Mouse (Mus musculus): ENCODE data around the gene Tmem205.

The Tmem205 gene

DNA sequence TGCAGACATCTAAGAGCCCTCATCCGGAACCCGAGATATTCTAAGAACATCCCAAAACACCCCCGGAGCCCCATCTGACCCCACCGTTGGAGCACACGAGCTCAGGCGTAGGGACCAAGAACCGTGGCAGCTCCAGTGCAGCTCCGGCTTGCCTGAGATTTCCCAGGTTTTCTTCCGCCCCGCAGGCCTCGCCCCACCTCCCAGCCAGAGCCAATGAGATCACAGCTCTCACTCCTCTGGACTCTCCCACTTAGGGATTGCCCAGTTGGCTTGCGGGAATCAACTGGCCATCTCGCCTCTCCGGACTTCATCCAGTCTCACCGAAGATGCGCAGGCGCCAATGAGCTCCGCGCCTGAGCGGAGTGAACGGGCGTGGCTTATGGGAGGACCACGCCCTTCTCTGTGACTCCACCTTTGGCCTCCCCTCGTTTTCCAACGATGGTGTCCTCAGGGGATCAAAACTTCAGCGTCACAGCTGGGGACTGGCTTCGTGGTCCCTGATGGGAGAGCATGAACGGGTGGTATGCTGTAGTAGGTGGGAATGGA is at the start of gene Tmem205, which contains the start of gene Ccdc159:
TSS of gene Tmem205 (minus strand) at position 349 of the 546 bp plus-strand sequence.
TSS of gene Ccdc159 (plus strand) at position 264 of the 546 bp plus-strand sequence.
- peak; percentile 35 for DNase-seq

DNA sequence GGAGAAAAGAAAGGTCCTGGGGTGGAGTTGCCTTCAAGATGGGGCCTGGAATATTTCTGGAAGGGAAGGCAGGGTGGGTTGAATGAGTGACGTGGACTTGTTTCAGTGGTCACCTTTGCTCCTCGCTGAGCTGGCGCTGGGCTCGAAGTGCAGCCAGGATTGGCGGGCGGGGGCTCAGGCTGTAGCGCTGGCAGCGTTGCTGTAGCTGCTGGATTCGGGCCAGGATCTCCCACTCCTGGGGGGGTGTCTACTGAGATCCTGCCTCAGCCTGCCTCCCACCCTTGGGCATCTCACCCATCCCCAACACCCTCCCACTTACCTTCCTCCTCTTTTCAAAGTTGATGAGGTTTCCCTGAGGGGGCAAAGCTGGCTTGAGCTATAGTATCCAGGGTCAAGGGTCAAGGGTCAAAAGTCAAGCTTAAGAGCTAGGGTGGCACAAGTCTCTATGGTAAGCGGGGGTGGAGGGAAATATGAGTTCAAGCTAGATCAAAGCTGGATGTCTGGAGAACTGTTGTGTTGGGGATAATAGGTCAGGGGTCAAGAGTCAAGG is 49.3 kb upstream of the Tmem205 start:
- DNase-seq = no peak

DNA sequence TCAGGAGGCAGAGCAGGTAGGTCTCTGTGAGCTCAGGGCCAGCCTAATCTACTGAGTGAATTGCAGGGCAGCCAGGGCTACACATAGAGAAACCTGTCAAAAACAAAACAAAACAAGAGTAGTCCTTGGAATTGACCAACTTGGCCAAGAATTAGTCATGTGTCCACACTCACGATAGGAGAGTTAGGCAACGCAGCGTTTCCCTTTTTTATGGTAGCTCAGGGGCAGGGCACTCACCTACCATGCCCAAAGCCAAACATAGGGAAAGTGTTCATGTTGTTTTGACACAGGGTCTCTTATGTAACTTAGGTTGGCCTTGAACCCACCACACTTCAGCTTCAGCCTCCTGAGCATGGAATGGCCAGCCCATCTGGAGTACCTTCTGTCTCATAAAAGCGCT is 41.9 kb upstream of the Tmem205 start:
- DNase-seq = no peak

DNA sequence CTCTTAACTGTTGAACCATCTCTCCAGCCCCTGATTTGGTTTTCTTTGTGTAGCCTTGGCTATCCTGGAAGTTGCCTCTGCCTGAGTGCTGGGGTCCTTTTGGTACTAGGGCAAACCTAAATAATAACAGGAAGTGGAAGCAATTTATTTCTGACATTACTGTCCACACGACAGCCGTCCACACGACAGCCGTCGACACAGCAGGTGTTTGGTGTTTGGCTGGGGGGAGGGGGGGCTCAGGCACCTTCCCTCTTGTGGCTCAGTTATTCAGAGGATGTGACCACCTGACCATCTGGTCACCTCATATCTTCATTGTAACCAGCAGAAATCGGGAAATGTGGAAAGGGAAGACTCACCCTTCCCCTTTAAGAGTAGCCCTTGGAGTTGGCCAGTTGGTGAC is 41.5 kb upstream of the Tmem205 start:
- no peak for DNase-seq

DNA sequence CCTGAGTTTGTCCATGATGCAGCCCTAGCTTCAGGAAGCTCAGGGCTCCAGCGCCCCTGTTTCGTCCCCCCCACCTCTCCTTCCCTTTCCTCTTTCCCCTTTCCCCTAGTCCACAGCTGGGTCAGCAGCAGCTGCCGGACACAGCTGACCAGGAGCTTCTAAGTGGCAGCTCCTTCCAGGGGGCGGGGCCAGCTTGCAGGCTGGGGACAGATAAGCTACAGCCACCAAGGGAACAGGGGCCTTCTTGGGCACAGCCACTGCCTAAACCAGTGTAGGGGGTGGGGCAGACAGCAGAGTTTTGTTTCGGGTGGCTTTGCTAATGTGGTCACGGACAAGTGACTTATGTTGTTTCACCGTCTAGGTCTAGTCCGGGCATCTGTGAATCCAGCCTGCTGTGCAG is 36.1 kb upstream of the Tmem205 start, which contains the start of gene Epor:
TSS of gene Epor (minus strand) at position 90 of the 400 bp plus-strand sequence.
- no peak for DNase-seq

DNA sequence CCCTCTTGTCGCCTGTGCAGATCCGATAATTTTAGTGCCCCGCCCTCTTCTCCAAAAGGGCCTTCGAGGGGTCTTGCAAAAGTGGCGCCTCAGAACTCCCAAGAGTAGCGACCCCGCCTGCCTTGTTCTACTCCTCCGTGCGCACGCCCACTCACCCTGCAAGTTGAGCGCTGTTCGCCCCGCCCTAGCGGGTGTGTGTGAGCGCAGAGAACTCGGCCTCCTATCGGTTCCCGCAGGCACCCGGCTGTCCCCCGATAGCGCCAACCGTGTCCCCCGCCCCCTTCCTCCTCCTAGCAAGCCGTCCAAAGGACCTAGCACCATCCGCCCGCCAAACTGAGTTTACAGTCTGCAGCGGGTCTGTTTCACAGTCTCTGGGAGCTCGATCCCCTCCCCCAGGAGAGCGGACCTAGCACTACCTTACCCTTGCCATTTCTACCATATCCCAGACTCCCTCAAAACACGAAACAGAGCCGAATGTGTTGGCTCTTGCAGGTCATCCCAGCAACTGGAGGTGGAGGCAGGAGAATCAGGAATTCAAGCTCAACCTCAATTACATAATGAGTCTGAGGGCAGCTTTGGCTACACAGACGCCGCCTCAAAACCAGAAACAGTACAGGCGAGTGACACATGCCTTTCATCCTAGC is 35.2 kb upstream of the Tmem205 start:
- peak; percentile 82 for DNase-seq

DNA sequence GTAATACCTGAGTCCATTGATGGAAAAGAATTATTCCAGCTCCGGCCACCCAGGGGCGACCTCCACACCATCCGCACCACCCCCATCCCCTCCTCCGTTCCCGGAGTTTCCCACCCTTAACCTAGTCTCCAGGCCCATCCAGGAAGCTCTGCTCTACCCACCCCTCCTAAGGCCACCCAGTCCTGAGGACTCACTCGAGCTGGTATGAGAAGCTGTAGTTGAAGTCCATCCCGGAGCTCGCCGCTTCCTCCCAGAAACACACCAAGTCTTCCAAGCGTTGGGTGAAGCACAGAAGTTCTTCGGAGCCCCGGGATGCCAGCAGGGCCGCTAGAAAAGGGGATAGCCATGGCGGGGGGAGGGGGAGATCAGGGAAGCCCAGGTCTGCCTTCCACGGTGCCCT is 34.7 kb upstream of the Tmem205 start:
- DNase-seq = no peak

DNA sequence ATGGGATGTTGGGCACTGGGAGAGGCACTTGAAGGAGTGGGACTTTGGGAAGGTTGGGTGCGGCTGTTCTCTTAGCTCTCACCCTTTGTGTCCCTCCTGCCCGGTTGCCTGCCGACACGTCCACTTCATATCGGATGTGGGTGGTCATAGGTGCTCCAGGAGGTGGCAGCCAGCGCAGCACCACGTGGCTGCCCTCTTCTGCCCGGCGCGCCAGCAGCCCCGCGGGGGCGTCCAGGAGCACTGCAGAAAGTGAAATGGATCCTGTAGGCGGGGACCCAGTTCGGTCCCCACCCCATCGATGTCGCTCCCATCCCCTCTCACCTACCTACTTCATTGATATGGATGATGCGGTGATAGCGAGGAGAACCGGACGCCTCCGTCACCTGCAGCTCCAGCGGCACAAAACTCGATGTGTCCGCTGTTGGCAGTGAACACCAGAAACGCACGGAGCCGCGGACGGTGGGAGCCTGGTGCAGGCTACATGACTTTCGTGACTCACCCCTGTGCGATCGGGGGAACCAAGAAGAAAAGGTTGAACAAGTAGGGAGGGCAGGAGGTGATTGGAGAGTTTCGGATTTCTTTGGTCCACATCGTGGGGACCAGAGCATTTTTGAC is 34.1 kb upstream of the Tmem205 start:
- peak; percentile 25 for DNase-seq

DNA sequence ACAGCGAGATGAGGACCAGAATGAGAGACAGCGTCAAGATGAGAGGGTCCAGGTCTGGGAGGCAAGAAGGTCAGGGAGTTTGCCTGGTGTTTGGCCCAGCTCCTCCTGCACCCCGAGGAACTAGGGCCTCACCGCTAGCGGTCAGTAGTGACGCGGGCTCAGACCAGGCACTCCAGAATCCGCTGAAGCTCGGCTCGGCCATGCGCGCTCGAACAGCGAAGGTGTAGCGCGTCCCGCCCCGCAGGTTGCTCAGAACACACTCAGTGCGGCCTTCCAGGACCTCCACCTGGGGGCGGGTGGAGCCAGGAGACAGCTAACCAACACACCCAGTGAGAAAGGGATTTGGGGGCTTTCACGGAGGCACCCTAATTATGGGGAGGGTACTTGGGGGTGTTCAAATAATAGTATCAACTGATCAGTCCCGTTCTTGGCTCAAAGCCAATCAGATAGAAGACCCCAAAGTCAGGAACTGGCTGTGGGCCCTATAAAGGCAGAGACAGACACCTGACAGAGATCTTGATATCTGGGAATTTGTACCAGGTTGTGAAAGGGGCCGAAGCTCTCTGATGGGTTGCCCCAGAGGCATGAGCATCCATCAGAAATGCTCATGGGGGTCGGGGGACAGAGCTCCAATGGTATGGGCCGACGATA is 33.3 kb upstream of the Tmem205 start:
- DNase-seq = no peak

DNA sequence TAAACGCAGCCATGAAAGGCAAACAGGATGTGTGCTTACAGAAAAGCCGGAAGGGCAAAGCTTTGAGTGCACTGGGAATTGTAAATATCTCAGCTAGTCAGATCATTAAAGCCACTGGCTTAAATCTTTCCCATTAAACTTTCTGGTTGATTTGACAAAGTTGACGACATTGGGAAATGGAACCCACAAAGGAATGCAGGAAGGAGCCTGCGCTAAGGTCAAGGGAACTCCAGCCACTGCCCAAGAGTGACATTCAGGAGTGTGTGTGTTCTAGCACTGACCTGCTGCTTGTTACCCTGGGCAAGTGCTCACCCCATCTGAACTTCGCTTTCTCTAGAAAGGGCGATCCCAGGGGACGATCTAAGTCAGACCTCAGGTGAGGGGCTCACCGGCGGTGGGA is 32.8 kb upstream of the Tmem205 start:
- no peak for DNase-seq

DNA sequence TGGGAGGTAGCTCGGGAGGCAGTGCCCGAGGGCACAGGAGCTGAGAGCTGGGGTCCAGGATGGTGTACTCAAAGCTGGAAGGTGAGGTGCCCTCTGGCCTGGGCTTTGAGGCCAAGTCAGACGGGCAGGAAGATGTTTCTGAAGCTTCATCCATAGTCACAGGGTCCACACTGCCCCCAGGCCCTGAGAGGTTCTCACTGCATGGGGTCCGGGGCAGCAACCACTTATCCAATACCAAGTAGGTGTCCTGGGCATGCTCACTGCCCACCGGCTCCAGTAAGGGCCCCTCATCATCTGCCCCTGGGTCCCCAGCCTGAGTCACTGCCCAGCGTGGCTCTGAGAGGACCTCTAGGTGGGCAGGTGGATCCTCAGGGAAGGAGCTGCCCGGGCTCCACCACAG is 31.9 kb upstream of the Tmem205 start:
- DNase-seq = no peak

DNA sequence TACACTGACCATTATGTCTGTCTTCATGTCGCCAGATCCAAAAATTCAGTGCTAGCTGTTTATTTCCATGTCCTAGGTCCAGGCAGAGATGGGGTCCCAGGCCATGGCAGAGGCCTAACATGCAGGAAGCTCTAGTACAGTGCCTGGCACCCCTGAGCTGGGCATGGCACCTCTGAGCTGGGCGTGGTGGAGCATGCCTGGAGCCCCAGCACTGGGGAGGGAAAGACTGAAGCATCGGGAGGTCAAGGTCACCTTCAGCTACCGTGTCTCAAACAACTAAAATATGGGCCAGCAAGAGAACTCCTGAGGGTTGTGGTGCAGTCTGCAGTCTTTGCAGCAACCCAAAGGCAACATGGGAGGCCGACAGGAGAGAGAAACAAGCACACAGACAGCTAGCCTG is 31.0 kb upstream of the Tmem205 start:
- no peak for DNase-seq

DNA sequence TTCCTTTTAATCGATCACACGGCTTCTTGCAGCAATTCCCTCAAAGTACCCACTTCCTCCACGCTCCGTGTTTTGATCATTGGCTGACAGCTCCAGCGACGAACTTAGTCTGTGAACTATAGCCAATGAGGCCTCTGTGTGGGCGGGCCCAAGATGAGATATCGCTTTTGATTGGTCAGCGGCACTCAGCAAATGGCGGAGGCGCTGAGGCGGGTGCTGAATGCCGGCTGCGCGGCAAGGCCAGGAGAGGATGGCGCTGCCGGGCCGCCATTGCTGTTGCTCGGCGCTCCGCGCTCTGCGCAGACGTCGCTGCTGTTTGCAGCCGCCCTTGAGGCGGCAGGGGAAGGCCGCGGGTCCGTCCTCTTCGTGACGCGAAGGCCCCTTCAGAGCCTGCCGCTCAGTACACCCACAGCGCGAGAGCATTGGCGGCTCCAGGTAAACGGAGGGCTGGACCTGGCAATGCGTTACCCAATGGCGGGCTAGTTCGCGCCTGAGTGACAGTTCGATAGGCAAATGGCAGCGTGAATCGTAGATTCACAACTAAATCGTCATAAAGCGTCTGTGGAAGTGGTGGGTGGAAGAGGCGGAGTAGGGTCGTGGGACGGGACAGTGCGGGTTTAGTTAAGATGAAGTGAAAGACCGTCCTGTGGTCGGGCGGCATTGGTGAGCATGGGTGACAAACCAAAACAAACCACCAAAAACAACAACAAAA is 28.4 kb upstream of the Tmem205 start, which contains the start of gene Swsap1:
TSS of gene Swsap1 (plus strand) at position 186 of the 712 bp plus-strand sequence.
- peak; percentile 97 for DNase-seq

DNA sequence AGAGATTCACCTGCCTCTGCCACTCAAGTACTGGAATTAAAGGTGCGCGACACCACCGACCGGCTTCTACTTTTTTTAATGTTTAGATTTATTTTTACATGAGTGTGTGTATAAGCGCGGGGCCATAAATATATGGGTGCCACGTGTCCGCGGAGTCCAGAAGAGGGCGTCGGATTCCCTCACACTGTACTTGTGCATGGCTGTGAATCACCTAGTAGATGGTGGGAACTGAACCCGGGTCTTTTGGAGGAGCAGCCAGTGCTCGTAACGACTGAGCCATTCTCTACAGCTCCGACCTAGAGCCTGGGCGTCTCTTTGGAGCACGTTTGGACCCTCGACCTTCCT is 27.8 kb upstream of the Tmem205 start:
- DNase-seq = peak; percentile 75

DNA sequence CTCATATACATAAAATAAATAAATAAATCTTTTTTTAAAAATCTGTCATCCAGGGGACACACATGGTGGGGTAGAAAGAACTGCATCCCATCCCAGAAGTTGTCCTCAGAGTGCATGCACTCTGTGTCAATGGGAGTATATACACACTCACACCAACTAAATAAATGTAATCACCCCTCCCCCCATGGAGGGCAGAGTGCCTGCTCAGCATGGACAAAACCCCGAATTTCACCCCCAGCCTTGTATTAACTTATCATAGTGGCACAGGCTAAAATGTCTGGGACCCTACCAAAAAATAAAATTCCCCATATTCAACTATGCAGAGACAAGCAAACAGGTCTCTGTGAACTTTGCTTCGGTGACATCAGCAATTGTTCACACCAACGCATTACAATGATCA is 27.3 kb upstream of the Tmem205 start:
- no peak for DNase-seq

DNA sequence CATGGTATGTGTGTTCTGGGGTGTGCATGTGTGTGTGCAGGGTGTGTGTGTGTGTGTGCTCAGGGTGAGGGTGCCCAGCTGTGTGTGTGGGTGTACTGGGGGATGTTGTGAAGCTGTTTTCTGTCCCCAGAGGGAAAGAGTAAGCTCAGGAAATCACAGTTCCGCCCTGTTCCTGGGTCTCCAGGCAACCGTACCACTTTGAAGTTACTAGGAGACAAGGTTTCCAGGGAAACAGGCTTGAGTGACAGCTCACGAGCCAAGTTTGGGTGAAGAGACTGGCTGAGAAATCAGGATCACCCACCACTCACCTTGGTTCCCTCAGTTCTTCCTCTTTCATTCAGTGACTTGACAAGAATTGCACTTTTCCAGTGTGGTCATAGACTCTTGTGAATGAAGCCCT is 26.2 kb upstream of the Tmem205 start:
- no peak for DNase-seq

DNA sequence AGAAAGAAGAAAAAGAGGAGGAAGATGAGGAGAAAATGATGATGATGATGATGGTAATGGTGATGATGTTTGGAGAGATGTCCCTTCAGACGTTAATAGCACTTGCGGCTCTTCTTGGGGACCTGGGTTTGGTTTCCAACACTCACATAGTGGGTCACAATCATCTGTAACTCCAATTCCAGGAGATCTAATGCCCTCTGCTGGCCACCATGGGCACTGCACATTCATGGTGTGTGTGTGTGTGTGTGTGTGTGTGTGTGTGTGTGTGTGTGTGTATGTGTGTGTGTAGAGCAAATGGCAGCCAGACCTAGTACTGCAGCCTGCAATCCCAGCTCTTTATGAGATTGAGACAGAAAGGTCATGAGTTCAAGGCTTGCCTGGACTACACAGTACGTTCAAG is 24.6 kb upstream of the Tmem205 start:
- DNase-seq = peak; percentile 41

DNA sequence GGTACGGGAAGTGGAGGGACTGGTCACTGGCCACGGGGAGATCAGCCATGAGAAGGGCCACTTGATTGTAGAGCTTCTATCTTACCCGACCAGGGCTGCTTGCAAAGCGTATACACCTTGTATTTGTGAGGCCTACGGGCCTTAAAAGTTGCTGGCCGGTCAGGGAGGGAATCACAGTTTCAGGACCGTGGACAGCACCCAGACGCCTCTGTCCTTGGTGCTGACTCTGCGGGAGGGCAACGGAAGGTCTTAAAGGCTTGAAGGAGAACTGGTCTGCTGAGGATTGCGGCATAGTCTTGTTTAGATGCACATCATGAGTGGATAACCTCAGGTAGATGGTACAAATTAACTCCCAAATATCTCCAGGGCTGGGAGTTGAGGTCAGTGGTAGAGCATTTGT is 23.0 kb upstream of the Tmem205 start:
- peak; percentile 86 for DNase-seq

DNA sequence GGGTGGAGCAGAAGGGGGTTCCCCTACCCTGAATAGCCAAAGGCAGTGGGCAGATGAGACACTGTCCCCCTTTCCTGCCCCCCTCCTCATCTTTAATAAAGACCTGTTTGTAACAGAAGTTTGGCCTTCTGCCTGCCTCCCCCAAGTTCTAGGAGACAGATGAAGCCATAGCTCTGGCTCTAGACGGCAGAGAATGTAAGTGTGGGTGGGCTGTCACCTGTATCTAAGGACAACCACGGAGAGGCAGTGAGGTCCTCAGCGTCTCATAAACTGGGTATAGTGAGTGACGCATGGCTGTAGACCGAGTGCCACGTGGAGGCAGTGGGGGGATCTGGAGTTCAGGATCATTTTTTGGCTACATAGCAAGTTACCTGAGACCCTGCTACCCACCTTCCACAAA is 21.4 kb upstream of the Tmem205 start:
- no peak for DNase-seq

DNA sequence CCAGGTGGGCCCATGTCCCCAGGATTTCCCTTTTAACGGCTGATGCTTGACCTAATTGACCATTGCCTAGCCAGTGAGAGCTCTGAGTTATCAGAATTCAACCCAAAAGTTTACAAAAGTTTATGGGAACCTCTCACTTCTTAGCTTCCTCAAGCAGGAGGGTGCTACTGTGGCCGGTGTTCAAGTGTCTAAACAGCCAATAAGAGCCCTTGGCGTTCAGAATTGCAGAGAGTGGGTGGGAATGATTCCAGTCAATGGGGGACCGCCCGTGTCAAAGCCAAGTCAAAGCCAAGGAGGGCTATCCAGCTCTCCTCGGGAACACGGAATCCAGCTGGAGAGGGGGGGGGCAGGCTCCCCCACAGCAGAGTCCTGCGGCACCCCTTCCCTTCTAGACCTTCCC is 20.8 kb upstream of the Tmem205 start:
- DNase-seq = no peak

DNA sequence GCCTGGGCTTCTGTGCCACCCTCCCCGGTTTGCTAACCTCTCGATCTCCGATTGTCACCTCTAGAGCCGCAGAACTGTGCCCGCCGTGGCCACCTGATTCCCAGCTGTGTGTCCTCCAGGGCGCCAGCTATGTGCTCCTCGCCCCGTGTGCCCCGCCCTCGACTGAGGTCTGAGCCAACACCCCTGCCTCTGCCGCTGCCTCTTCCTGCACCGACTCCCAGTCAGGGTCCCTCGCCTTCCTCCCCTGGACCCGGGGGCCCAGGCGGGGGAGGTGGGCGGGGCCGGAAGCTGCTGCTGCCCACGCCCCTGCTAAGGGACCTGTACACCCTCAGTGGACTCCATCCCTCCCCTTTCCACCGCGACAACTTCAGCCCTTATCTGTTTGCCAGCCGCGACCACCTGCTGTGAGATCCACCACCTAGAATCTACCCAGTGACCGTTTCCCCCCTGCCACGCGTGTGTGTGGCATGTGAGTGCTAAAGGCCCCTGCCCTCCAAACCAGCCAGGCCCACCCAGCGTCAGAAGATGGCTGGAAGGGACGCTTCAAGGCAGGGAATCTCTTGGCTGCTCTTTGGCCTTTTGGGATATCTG is 20.3 kb upstream of the Tmem205 start:
- peak; percentile 36 for DNase-seq

DNA sequence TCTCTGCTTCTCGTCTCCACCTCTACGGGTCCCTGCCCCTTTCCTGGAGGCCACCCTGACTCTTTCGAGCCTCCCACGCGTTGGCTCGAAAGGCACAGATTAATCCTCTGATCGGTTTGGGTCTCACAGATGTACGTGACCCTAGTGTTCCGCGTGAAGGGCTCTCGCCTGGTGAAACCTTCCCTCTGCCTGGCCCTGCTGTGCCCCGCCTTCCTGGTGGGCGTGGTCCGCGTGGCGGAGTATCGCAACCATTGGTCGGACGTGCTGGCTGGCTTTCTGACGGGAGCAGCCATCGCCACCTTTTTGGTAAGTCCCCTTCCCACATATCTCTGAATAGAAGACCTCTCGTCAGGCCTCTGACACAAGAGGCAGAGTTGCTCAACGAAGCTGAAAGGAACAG is 16.9 kb upstream of the Tmem205 start:
- DNase-seq = peak; percentile 46

DNA sequence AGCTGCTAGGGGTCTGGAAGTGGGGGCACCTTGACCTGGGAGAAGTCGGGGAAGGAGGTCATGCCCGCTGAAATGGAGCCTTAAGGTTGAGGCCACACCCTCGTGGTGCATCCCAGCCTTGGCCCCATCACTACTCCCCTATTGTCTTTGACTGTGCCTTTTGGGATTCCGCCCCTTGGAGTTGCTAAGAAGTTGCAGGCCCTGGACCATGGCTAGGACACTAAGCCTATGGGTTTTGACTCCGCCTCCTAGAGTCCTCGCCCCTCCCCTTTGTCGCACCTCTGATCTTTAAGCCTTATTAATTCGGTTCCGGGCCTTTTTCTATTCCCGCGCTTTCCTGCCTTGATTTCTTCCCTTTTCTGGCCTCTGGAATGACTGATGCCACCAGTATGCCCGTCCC is 16.3 kb upstream of the Tmem205 start:
- DNase-seq = no peak
